Mouse (Mus musculus): ENCODE data around the gene Traf3ip2. TPM values are rescaled to one million over a fixed set of nuclear protein-coding genes. Genes with fewer than 3 reads are reported as not detected.

The Traf3ip2 gene
- polyA plus RNA-seq (2014; fragmentation: Illumina TruSeq; extraction: RNeasy Lipid Tissue Mini Kit (QIAGEN cat#74804); ENCODE audit: low read depth, low replicate concordance) = 27.6 TPM

DNA sequence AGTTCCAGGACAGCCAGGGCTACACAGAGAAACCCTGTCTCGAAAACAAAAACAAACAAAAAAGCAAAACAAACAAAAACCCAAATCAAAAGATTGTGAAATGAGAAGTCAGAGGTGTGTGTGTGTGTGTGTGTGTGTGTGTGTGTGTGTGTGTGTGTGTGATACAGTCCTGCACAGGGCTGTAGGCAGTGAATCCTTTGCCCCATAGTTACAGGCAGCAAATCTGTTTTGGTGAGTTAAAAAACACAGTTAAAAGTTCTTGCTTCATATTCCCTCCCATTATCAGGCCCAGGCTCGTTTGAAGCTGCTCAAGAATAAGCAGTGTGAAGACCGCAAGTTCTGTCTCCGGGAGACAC is at the start of gene Traf3ip2:
Traf3ip2 (plus strand) TSS at position 302 of the 356 bp plus-strand sequence.

Other genes with a start within 250 kb of the Traf3ip2 start
- 22.8 TPM for gene Fyn, start 244.1 kb upstream of the Traf3ip2 start, polyA plus RNA-seq (2014; fragmentation: Illumina TruSeq; extraction: RNeasy Lipid Tissue Mini Kit (QIAGEN cat#74804); ENCODE audit: low read depth, low replicate concordance)
- gene Rev3l, start 119.2 kb downstream of the Traf3ip2 start, polyA plus RNA-seq (2014; fragmentation: Illumina TruSeq; extraction: RNeasy Lipid Tissue Mini Kit (QIAGEN cat#74804); ENCODE audit: low read depth, low replicate concordance) = 27.8 TPM

Data from adipose tissue, adult 10 weeks (tissue).